Mouse (Mus musculus) forebrain, embryonic 13.5 days (tissue): Measurements from ENCODE around the gene Net1. TPM values are rescaled to one million over a fixed set of nuclear protein-coding genes. Genes with fewer than 3 reads are reported as not detected.
"Not testable (repeated sequence)": the region's sequence is repeated elsewhere in the genome, so short reads cannot be mapped to it uniquely, and the experiment has no call there.

Experiments
- ATAC-seq: fragments of 200-750 bp; cut with Nextera tagmentation; 2 replicates; pipeline ENCODE4 v1.8.0; 2017
- H3K27ac ChIP-seq: fragments of 300-500 bp; sonication (generic); 2 replicates; pipeline ENCODE4 v1.5.1; 2015; ENCODE audit warnings: inconsistent platforms, mild to moderate bottlenecking, moderate library complexity
- H3K27me3 ChIP-seq: fragments of 300-500 bp; sonication (generic); 2 replicates; pipeline ENCODE4 v1.6.1; 2015; ENCODE audit warnings: mild to moderate bottlenecking, inconsistent platforms
- H3K36me3 ChIP-seq: fragments of 300-500 bp; sonication (generic); 2 replicates; pipeline ENCODE4 v1.6.1; 2015; ENCODE audit warnings: mild to moderate bottlenecking, inconsistent platforms; ENCODE audit not compliant: poor library complexity, severe bottlenecking
- H3K4me1 ChIP-seq: fragments of 300-500 bp; sonication (generic); 2 replicates; pipeline ENCODE4 v1.6.1; 2015; ENCODE audit warnings: inconsistent platforms
- H3K4me2 ChIP-seq: fragments of 300-500 bp; sonication (generic); 2 replicates; pipeline ENCODE4 v1.6.1; 2015; ENCODE audit warnings: inconsistent platforms, mild to moderate bottlenecking, moderate library complexity
- H3K4me3 ChIP-seq: fragments of 300-500 bp; sonication (generic); 2 replicates; pipeline ENCODE4 v1.5.1; 2015; ENCODE audit warnings: mild to moderate bottlenecking, inconsistent platforms
- H3K9ac ChIP-seq: fragments of 300-500 bp; sonication (generic); 2 replicates; pipeline ENCODE4 v1.6.1; 2015; ENCODE audit warnings: mild to moderate bottlenecking, inconsistent platforms
- H3K9me3 ChIP-seq: fragments of 300-500 bp; sonication (generic); replicated peaks from 2 replicates; pipeline ENCODE4 v1.6.1; 2016; ENCODE audit warnings: inconsistent platforms
- WGBS: fragments of 180-500 bp; shearing (Covaris S2); methylation state at CpG from one replicate; pipeline ENCODE4 v1.1.7; 2015; 5-methylcytosine and 5-hydroxymethylcytosine counted together
- polyA plus RNA-seq: library from polyadenylated mRNA; unstranded; fragments of >200 nt; fragmentation: Nextera tagmentation; extraction: Ambion mirVana; gene quantifications from 2 replicates; pipeline ENCODE4 v1.2.1, GENCODE M21; 2015

Net1 gene
- polyA plus RNA-seq, 1 experiment from 2014 or later = 24.1 TPM

GRCm38 (mm10) chr13:3907151-3907696, 10.8 kb downstream of the Net1 start:
- ATAC-seq = no peak
- Histone ChIP-seq H3K27ac (no peak overlapping the region), H3K27me3 (no peaks in the 10 kb centered on the region), H3K9ac (no peak overlapping the region), H3K9me3 (no peaks in the 10 kb centered on the region), H3K4me1 (no peaks in the 10 kb centered on the region), H3K4me3 (no peak overlapping the region), H3K4me2 (no peak overlapping the region), H3K36me3 (peaks cover 22% of the 10 kb centered on the region; the same call in 1 of the 2 replicates)
- 89% methylated on average over 6 of the region's 6 CpGs for WGBS

GRCm38 (mm10) chr13:3899301-3899700, 18.7 kb downstream of the Net1 start:
- Histone ChIP-seq H3K4me3 (no peak overlapping the region), H3K27ac (no peak overlapping the region), H3K27me3 (no peaks in the 10 kb centered on the region), H3K4me2 (no peak overlapping the region), H3K4me1 (no peaks in the 10 kb centered on the region), H3K9ac (no peak overlapping the region), H3K36me3 (peaks cover 9% of the 10 kb centered on the region; the same call in 1 of the 2 replicates), H3K9me3 (no peaks in the 10 kb centered on the region)
- ATAC-seq = no peak; the same call in 1 of the 2 replicates
- 95% methylated on average over 9 of the region's 9 CpGs for WGBS

DNA sequence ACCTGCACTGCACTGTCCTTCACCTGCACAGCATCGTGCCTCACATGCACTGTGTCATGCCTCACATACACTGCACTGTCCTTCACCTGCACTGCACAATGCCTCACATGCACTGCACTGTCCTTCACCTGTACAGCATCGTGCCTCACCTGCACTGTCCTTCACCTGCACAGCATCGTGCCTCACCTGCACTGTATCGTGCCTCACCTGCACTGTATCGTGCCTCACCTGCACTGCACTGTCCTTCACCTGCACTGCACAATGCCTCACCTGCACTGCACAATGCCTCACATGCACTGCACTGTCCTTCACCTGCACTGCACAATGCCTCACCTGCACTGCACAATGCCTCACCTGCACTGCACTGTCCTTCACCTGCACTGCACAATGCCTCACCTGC, 19.8 kb downstream of the Net1 start:
- H3K4me2 ChIP-seq, H3K4me1 ChIP-seq, H3K4me3 ChIP-seq, H3K27ac ChIP-seq, H3K27me3 ChIP-seq, H3K9me3 ChIP-seq, H3K9ac ChIP-seq, ATAC-seq, H3K36me3 ChIP-seq: not testable (repeated sequence)
- WGBS = 97% methylated on average over 5 of the region's 5 CpGs

GRCm38 (mm10) chr13:3896913-3897312, 21.1 kb downstream of the Net1 start:
- 0 out of 2 replicates have a peak, but pooled peaks have one; percentile 19 for ATAC-seq
- H3K9me3 ChIP-seq = no peaks in the 10 kb centered on the region
- H3K4me1 ChIP-seq = 0 out of 2 replicates have a peak, but pooled peaks cover 7% of the 10 kb centered on the region
- H3K27me3 ChIP-seq = no peaks in the 10 kb centered on the region
- H3K36me3 ChIP-seq = peaks cover 4% of the 10 kb centered on the region; the same call in 1 of the 2 replicates
- H3K27ac ChIP-seq = no peak overlapping the region
- no peak overlapping the region for H3K4me2 ChIP-seq
- WGBS = 37% methylated on average over 5 of the region's 5 CpGs
- H3K4me3 ChIP-seq = no peak overlapping the region
- no peak overlapping the region for H3K9ac ChIP-seq

- 0 out of 2 replicates have a peak, but pooled peaks cover 7% of the 10 kb centered on the region for H3K4me1 ChIP-seq
- 92% methylated on average over 6 of the region's 6 CpGs for WGBS
- no peaks in the 10 kb centered on the region for H3K27me3 ChIP-seq
- H3K4me3 ChIP-seq = no peak overlapping the region
- no peaks in the 10 kb centered on the region for H3K9me3 ChIP-seq
- peaks cover 4% of the 10 kb centered on the region; the same call in 1 of the 2 replicates for H3K36me3 ChIP-seq
- no peak overlapping the region for H3K9ac ChIP-seq
- ATAC-seq = no peak
- no peak overlapping the region for H3K4me2 ChIP-seq
- H3K27ac ChIP-seq = no peak overlapping the region
Measured at GRCm38 (mm10) chr13:3896032-3896431, 22.0 kb downstream of the Net1 start.

- ATAC-seq = no peak
- Histone ChIP-seq H3K9me3 (no peaks in the 10 kb centered on the region), H3K36me3 (peaks cover 4% of the 10 kb centered on the region; the same call in 1 of the 2 replicates), H3K27ac (no peak overlapping the region), H3K9ac (no peak overlapping the region), H3K27me3 (no peaks in the 10 kb centered on the region), H3K4me1 (0 out of 2 replicates have a peak, but pooled peaks cover 7% of the 10 kb centered on the region), H3K4me3 (no peak overlapping the region), H3K4me2 (no peak overlapping the region)
- 92% methylated on average over 8 of the region's 8 CpGs for WGBS
Measured at GRCm38 (mm10) chr13:3895397-3895980, 22.5 kb downstream of the Net1 start.

DNA sequence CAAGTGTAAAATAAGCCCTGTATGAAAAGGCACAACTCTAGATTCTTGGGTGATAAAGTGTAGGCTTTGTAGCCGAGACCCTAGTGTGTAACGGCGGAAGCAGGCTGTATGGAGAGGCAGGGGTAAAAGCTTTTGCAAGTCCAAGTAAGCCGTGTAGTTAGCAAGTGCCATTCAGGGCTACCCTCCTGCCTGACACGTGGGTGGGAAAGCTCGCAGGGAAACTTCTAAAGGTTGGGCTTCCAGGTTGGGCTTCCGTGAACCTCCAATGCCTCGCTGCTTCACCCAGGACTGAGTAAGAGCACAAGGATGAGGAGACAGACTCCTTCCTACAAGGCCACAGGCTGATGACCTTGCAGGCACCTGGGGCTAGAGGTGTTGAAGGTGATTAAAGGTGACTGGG, 23.5 kb downstream of the Net1 start:
- no peaks in the 10 kb centered on the region for H3K27me3 ChIP-seq
- no peak overlapping the region for H3K4me3 ChIP-seq
- no peak overlapping the region for H3K9ac ChIP-seq
- H3K27ac ChIP-seq = no peak overlapping the region
- ATAC-seq = no peak
- H3K4me2 ChIP-seq = no peak overlapping the region
- peaks cover 4% of the 10 kb centered on the region; the same call in 1 of the 2 replicates for H3K36me3 ChIP-seq
- WGBS = 78% methylated on average over 8 of the region's 8 CpGs
- 0 out of 2 replicates have a peak, but pooled peaks cover 7% of the 10 kb centered on the region for H3K4me1 ChIP-seq
- no peaks in the 10 kb centered on the region for H3K9me3 ChIP-seq

GRCm38 (mm10) chr13:3893126-3893734, 24.8 kb downstream of the Net1 start:
- H3K4me3 ChIP-seq = peak overlapping the region; percentile 51
- no peaks in the 10 kb centered on the region for H3K27me3 ChIP-seq
- ATAC-seq = peak; percentile 99
- H3K27ac ChIP-seq = no peak overlapping the region
- under 1% methylated on average over 35 of the region's 35 CpGs for whole genome bisulfite sequencing
- H3K9ac ChIP-seq = peak overlapping the region; percentile 62
- H3K4me2 ChIP-seq = peak overlapping the region; percentile 69
- peaks cover under 1% of the 10 kb centered on the region; the same call in 1 of the 2 replicates for H3K36me3 ChIP-seq
- no peaks in the 10 kb centered on the region for H3K9me3 ChIP-seq
- H3K4me1 ChIP-seq = 0 out of 2 replicates have a peak, but pooled peaks cover 7% of the 10 kb centered on the region

GRCm38 (mm10) chr13:3892601-3893000, 25.4 kb downstream of the Net1 start:
- Histone ChIP-seq H3K4me1 (0 out of 2 replicates have a peak, but pooled peaks cover 7% of the 10 kb centered on the region), H3K9me3 (no peaks in the 10 kb centered on the region), H3K4me2 (peak overlapping the region; percentile 69), H3K4me3 (peak overlapping the region; percentile 51), H3K27me3 (no peaks in the 10 kb centered on the region), H3K9ac (peak overlapping the region; percentile 30; the same call in 1 of the 2 replicates), H3K27ac (no peak overlapping the region), H3K36me3 (peaks cover 7% of the 10 kb centered on the region)
- ATAC-seq = no peak
- 19% methylated on average over 7 of the region's 7 CpGs for WGBS

- no peak overlapping the region for H3K4me3 ChIP-seq
- H3K27ac ChIP-seq = no peak overlapping the region
- H3K9me3 ChIP-seq = no peaks in the 10 kb centered on the region
- ATAC-seq = no peak
- H3K4me2 ChIP-seq = no peak overlapping the region; the same call in 1 of the 2 replicates
- 60% methylated on average over 8 of the region's 8 CpGs for WGBS
- H3K36me3 ChIP-seq = peaks cover 17% of the 10 kb centered on the region
- 0 out of 2 replicates have a peak, but pooled peaks cover 7% of the 10 kb centered on the region for H3K4me1 ChIP-seq
- H3K9ac ChIP-seq = no peak overlapping the region
- no peaks in the 10 kb centered on the region for H3K27me3 ChIP-seq
Measured at GRCm38 (mm10) chr13:3891479-3892087, 26.4 kb downstream of the Net1 start.

DNA sequence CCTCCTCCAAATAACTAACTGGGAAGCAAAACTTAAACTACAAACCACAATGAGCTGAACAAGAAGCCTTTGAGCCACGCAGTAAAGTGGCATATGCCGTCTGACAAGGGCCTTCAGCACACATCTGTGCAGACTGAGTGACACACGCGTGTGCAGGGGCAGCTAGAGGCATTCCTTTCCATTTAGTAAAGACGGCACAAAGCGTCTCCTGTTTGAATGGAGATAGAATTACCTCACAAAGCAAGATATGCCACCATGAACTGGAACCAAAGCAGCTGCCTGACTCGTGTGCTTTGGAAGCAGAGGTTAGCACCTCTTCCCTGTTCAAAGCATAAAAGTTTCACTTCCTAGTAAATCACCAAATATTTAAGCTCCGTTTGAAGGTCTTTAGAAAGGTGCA, 28.0 kb downstream of the Net1 start:
- Histone ChIP-seq H3K4me1 (0 out of 2 replicates have a peak, but pooled peaks cover 7% of the 10 kb centered on the region), H3K9me3 (no peaks in the 10 kb centered on the region), H3K4me3 (no peak overlapping the region), H3K4me2 (no peak overlapping the region), H3K27ac (no peak overlapping the region), H3K27me3 (no peaks in the 10 kb centered on the region), H3K9ac (no peak overlapping the region), H3K36me3 (peaks cover 31% of the 10 kb centered on the region)
- 75% methylated on average over 8 of the region's 8 CpGs for WGBS
- no peak for ATAC-seq

DNA sequence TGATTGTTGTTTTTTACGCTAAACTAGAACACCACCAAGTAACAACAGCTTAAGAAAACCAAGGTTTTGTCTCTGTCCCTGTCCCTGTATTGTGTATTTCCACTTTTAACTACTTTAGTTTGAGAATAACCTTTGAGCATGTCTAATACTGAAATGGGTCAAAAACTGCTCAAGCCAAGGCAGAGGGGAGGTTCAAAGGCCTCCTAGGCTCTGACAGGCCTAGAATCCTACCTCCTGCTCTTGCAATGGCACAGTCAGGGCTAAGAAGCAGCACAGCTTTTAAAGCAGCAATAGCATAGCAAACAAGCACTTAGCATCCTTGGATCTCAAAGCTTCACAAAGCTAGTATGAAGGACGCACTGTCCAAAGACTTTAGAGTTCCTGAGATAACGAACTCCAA, 28.9 kb downstream of the Net1 start:
- WGBS = 85% methylated on average over 3 of the region's 3 CpGs
- no peak overlapping the region for H3K9ac ChIP-seq

More for the DNA sequence above, 28.9 kb downstream of the Net1 start:
- Histone ChIP-seq H3K4me3 (no peak overlapping the region), H3K36me3 (peaks cover 41% of the 10 kb centered on the region), H3K27me3 (no peaks in the 10 kb centered on the region), H3K27ac (no peak overlapping the region), H3K9me3 (no peaks in the 10 kb centered on the region), H3K4me2 (no peak overlapping the region), H3K4me1 (0 out of 2 replicates have a peak, but pooled peaks cover 7% of the 10 kb centered on the region)
- ATAC-seq = no peak
